Mouse (Mus musculus): ENCODE results near the gene Pdzrn4.

Gene Pdzrn4

GRCm38 (mm10) chr15:92580742-92581383 is 184.2 kb downstream of the Pdzrn4 start:
- no peak for DNase-seq (ENCODE audit: low read depth, low spot score)

- no peak for DNase-seq (ENCODE audit: low read depth, low spot score)
Measured at GRCm38 (mm10) chr15:92584357-92585138, 187.9 kb downstream of the Pdzrn4 start.

GRCm38 (mm10) chr15:92587431-92587830 is 190.8 kb downstream of the Pdzrn4 start:
- DNase-seq (ENCODE audit: low read depth, low spot score): no peak

- no peak for DNase-seq (ENCODE audit: low read depth, low spot score)
Measured at GRCm38 (mm10) chr15:92594721-92595120, 198.0 kb downstream of the Pdzrn4 start.

- no peak for DNase-seq (ENCODE audit: low read depth, low spot score)
Measured at GRCm38 (mm10) chr15:92597011-92597780, 200.5 kb downstream of the Pdzrn4 start.

- DNase-seq (ENCODE audit: low read depth, low spot score): no peak
Measured at GRCm38 (mm10) chr15:92598380-92599295, 202.0 kb downstream of the Pdzrn4 start.

GRCm38 (mm10) chr15:92599381-92599780 is 202.7 kb downstream of the Pdzrn4 start:
- DNase-seq (ENCODE audit: low read depth, low spot score): no peak

GRCm38 (mm10) chr15:92610866-92611265 is 214.2 kb downstream of the Pdzrn4 start:
- no peak for DNase-seq (ENCODE audit: low read depth, low spot score)

GRCm38 (mm10) chr15:92612386-92612785 is 215.7 kb downstream of the Pdzrn4 start:
- no peak for DNase-seq (ENCODE audit: low read depth, low spot score)

- DNase-seq (ENCODE audit: low read depth, low spot score): no peak
Measured at GRCm38 (mm10) chr15:92613228-92613627, 216.5 kb downstream of the Pdzrn4 start.

- DNase-seq (ENCODE audit: low read depth, low spot score): no peak
Measured at GRCm38 (mm10) chr15:92621731-92622234, 225.1 kb downstream of the Pdzrn4 start.

GRCm38 (mm10) chr15:92622323-92622722 is 225.6 kb downstream of the Pdzrn4 start:
- DNase-seq (ENCODE audit: low read depth, low spot score): no peak

GRCm38 (mm10) chr15:92629172-92629571 is 232.5 kb downstream of the Pdzrn4 start:
- DNase-seq (ENCODE audit: low read depth, low spot score): no peak

GRCm38 (mm10) chr15:92634044-92634610 is 237.4 kb downstream of the Pdzrn4 start:
- no peak for DNase-seq (ENCODE audit: low read depth, low spot score)

GRCm38 (mm10) chr15:92640212-92641082 is 243.8 kb downstream of the Pdzrn4 start:
- DNase-seq (ENCODE audit: low read depth, low spot score): no peak

- no peak for DNase-seq (ENCODE audit: low read depth, low spot score)
Measured at GRCm38 (mm10) chr15:92671279-92672051, 274.8 kb downstream of the Pdzrn4 start.

- no peak for DNase-seq (ENCODE audit: low read depth, low spot score)
Measured at GRCm38 (mm10) chr15:92676096-92676495, 279.4 kb downstream of the Pdzrn4 start.

GRCm38 (mm10) chr15:92678377-92678776 is 281.7 kb downstream of the Pdzrn4 start:
- DNase-seq (ENCODE audit: low read depth, low spot score): no peak

- no peak for DNase-seq (ENCODE audit: low read depth, low spot score)
Measured at GRCm38 (mm10) chr15:92679541-92679940, 282.9 kb downstream of the Pdzrn4 start.
